Mouse (Mus musculus): Measurements from ENCODE around the gene Gnai1.

- TF ChIP-seq GATA1 (IDR thresholded peaks at IDR 0.05; ENCODE audit: borderline replicate concordance, low read length) (no peak), FLI1 (IDR thresholded peaks at IDR 0.05; ENCODE audit: low read length) (no peak)
Measured at GRCm38 (mm10) chr5:18323534-18323933, 36.6 kb downstream of the Gnai1 start.
